8 mouse cellular contexts compared by ENCODE assay signal in genomic region chr17:86753130-86753821, GRCm38 (mm10). TPM values are rescaled to one million over a fixed set of nuclear protein-coding genes. Genes with fewer than 3 reads are reported as not detected.
DNase-seq lines count a peak whose midpoint lies in the region; ATAC-seq and TF ChIP-seq lines count a peak whose summit lies in the region.

TSS of gene Epas1 (plus strand) at chr17:86753700.

- DNase-seq in adipocyte (ENCODE audit: low spot score): peak; percentile 54
- DNase-seq in gastrocnemius, postnatal 14 days: peak; percentile 92
- DNase-seq in hindlimb bud, embryonic 11.5 days (ENCODE audit: extremely low spot score, low read depth, low spot score): peak; percentile 44
- peak; percentile 45 to 64 for DNase-seq in left cerebral cortex, adult 8-10 months (ENCODE audit: low spot score in 2 of 2)
- DNase-seq in retina, postnatal 7 days (ENCODE audit: low read depth, low spot score): peak; percentile 27
- DNase-seq in urinary bladder, adult 18-20 months (ENCODE audit: low spot score in 2 of 2): peak; percentile 84 to 86

- H3K27ac ChIP-seq in cortical plate, adult 2 months (ENCODE audit: insufficient read depth, low read length): peak within 1 kb of the TSS; percentile 65

- intact Hi-C loops in gastrocnemius, postnatal 14 days (cut with DNase I; ENCODE audit: low total_unique reads): loop anchor here (10.0 kb wide), 1 partner anchor 52 kb away; no protein-coding TSS in a partner anchor

- H3K4me1 ChIP-seq in cortical plate, adult 2 months (ENCODE audit: control insufficient read depth, insufficient read depth, low read length): no peaks in the 10 kb centered on the region

- peak within 1 kb of the TSS; percentile 66 for H3K4me3 ChIP-seq in cortical plate, adult 2 months (ENCODE audit: insufficient read depth, low read length)

- peak; percentile 78 for TF ChIP-seq POLR2A in cortical plate, adult 2 months (IDR thresholded peaks at IDR 0.05; ENCODE audit: extremely low read depth, insufficient read depth, low read length)

- no peak for TF ChIP-seq CTCF in cortical plate, adult 2 months (IDR thresholded peaks at IDR 0.05; ENCODE audit: extremely low read depth, insufficient read depth, low read length)

- ATAC-seq in megakaryocyte, adult 5-6 weeks (ENCODE audit: poor library complexity, severe bottlenecking): peak; percentile 89

RNA-seq across cellular contexts. Expression of gene Epas1, which starts in this region (rescaled TPM):
- polyA plus RNA-seq in cortical plate, adult 2 months (2012; rRNA removed): 70.1 and 76.0 TPM in 2 replicates
- total RNA-seq in gastrocnemius, postnatal 14 days (2021): 100 to 1,000 TPM in 1 of 2 experiments, 10 to 100 TPM in 1; 91.8 to 114 TPM
- 100 to 1,000 TPM in 1 of 4 experiments, 10 to 100 TPM in 3; 92.7 to 101 (median 97.1) TPM for total RNA-seq in left cerebral cortex, adult 8-10 months (2022)
- total RNA-seq in megakaryocyte, adult 5-6 weeks (2015): 0.91 and 1.3 TPM in 2 replicates
- total RNA-seq in megakaryocyte, adult 5-6 weeks (2017): 0.07 and 0.33 TPM in 2 replicates

Comparison
In these comparisons a context has a peak if more than half of its experiments do, and no peak if none do; other contexts are left out.
1. Peak in every context shown above with its lines: DNase-seq, ATAC-seq, H3K4me3 ChIP-seq and H3K27ac ChIP-seq.
2. RNA of gene Epas1 (total RNA-seq): 91.8 to 114 TPM in gastrocnemius, postnatal 14 days and 92.7 to 101 TPM in left cerebral cortex, adult 8-10 months; 0.07 to 1.3 TPM in megakaryocyte, adult 5-6 weeks; every median in the first group is over 10 times any median in the second.
3. DNase-seq: peak in every context shown above with its lines; median percentile 92 in gastrocnemius, postnatal 14 days; 85 in urinary bladder, adult 18-20 months; 54 in left cerebral cortex, adult 8-10 months; 54 in adipocyte; 44 in hindlimb bud, embryonic 11.5 days; 27 in retina, postnatal 7 days.